Mouse (Mus musculus) ES-E14 (cell line): ENCODE results near the gene Uri1. TPM values are rescaled to one million over a fixed set of nuclear protein-coding genes. Genes with fewer than 3 reads are reported as not detected.

Experiments used
- DNase-seq: peaks from one replicate; pipeline ENCODE4 v3.0.0-alpha.2; 2013; ENCODE audit warnings: low read depth, low spot score
- H3K27ac ChIP-seq: 2 replicates; pipeline ENCODE4 v1.5.1; 2012; ENCODE audit warnings: low read depth, mild to moderate bottlenecking, low read length, moderate library complexity, mixed read lengths; ENCODE audit not compliant: poor library complexity, insufficient read depth, severe bottlenecking
- H3K36me3 ChIP-seq: 2 replicates; pipeline ENCODE4 v1.6.1; 2012; ENCODE audit warnings: mild to moderate bottlenecking, low read length, moderate library complexity, mixed read lengths; ENCODE audit not compliant: control insufficient read depth, poor library complexity, insufficient read depth, severe bottlenecking
- H3K4me1 ChIP-seq, 2 experiments: fragments of 150-350 bp in 1 of 2; sonication (generic) in 1 of 2; 2 replicates each; pipeline ENCODE4 v1.6.1; 2012; ENCODE audit warnings: low read length in 2 of 2, mild to moderate bottlenecking in 1 of 2, mixed read lengths in 1 of 2; ENCODE audit not compliant: control insufficient read depth in 2 of 2, insufficient read depth in 2 of 2, poor library complexity in 1 of 2
- H3K4me3 ChIP-seq, 2 experiments: fragments of 150-350 bp in 1 of 2; sonication (generic) in 1 of 2; 2 replicates each; pipeline ENCODE4 v1.5.1; 2012; ENCODE audit warnings: low read length in 2 of 2, low read depth in 1 of 2, mild to moderate bottlenecking in 1 of 2, mixed read lengths in 1 of 2; ENCODE audit not compliant: insufficient read depth in 1 of 2, poor library complexity in 1 of 2, severe bottlenecking in 1 of 2
- H3K9ac ChIP-seq: 2 replicates; pipeline ENCODE4 v1.6.1; 2012; ENCODE audit warnings: low read depth, mild to moderate bottlenecking, low read length, mixed read lengths; ENCODE audit not compliant: poor library complexity, insufficient read depth, severe bottlenecking
- H3K9me3 ChIP-seq: fragments of 150-350 bp; sonication (generic); 2 replicates; pipeline ENCODE4 v1.6.1; 2012; ENCODE audit warnings: low read depth, mild to moderate bottlenecking, low read length; ENCODE audit not compliant: control insufficient read depth, insufficient read depth
- CHD2 ChIP-seq: IDR thresholded peaks from 2 replicates; pipeline ENCODE4 v1.6.1; 2014; ENCODE audit warnings: mild to moderate bottlenecking, low read depth, low read length, inconsistent platforms
- HCFC1 ChIP-seq: IDR thresholded peaks from 2 replicates; pipeline ENCODE4 v1.6.1; 2012; ENCODE audit warnings: low read length, inconsistent platforms, borderline replicate concordance; ENCODE audit not compliant: insufficient read depth
- MAFK ChIP-seq: IDR thresholded peaks from 2 replicates; pipeline ENCODE4 v1.6.1; 2014; ENCODE audit warnings: mild to moderate bottlenecking, low read depth, low read length, inconsistent platforms; ENCODE audit not compliant: insufficient read depth
- ZC3H11A ChIP-seq: IDR thresholded peaks from 2 replicates; pipeline ENCODE4 v1.6.1; 2012; ENCODE audit warnings: low read depth, mild to moderate bottlenecking, inconsistent platforms, low read length, borderline replicate concordance
- ZNF384 ChIP-seq: IDR thresholded peaks from 2 replicates; pipeline ENCODE4 v1.6.1; 2012; ENCODE audit warnings: low read depth, low read length, inconsistent platforms
- in situ Hi-C, 2 experiments: fragments of 600-800 bp; cut with MboI; formaldehyde crosslinking; loops; one replicate each; pipeline ENCODE4 v1.15.1; 2025; ENCODE audit warnings: low sequenced_read_pairs in 2 of 2, inconsistent platforms in 1 of 2; ENCODE audit not compliant: unreplicated experiment in 2 of 2
- total RNA-seq: library from RNA; depleted of rRNA; stranded (reverse); fragments of 300-350 nt; gene quantifications from 2 replicates; pipeline ENCODE4 v1.2.3, GENCODE M21; 2012

The Uri1 gene
- total RNA-seq, 1 experiment: 68.4 TPM

- H3K4me1 ChIP-seq: no peaks in the 10 kb centered on the region
- TF ChIP-seq MAFK: no peak
- TF ChIP-seq HCFC1: no peak
- TF ChIP-seq CHD2: no peak
- no peak for TF ChIP-seq ZC3H11A
- TF ChIP-seq ZNF384: no peak
- no peak overlapping the region for H3K4me3 ChIP-seq
- no peak for DNase-seq
- in situ Hi-C loops: no loop called here
- H3K9ac ChIP-seq: no peak overlapping the region
- no peaks in the 10 kb centered on the region for H3K36me3 ChIP-seq
- H3K9me3 ChIP-seq: no peaks in the 10 kb centered on the region
- H3K27ac ChIP-seq: no peak overlapping the region
These were observed 30.9 kb upstream of the Uri1 start for GRCm38 (mm10) chr7:38054246-38054645.

DNA sequence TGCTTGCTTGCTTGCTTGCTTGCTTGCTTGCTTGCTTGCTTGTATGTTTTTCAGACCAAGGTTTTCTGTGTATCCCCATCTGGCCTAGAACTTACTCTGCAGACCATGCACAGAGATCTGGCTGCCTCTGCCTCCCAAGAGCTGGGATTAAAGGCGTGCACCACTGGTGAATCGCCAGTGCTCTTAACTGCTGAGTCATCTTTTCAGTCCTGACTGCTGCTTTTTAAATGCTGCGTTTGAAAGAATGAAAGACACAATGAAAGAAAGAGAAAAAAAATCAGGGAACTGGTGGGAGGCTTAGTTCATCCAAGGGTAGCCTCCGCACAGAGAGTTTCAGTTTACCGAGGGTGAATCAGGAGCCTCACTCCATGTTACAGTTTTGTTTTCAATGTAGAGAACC lies 23.9 kb upstream of the Uri1 start:
- no peak overlapping the region for H3K4me3 ChIP-seq
- TF ChIP-seq ZNF384 (no peak), HCFC1 (no peak), ZC3H11A (no peak), MAFK (peak; percentile 94), CHD2 (no peak)
- DNase-seq: no peak
- in situ Hi-C loops: no loop called here
- no peaks in the 10 kb centered on the region for H3K9me3 ChIP-seq
- no peak overlapping the region; the same call in 1 of the 2 replicates for H3K27ac ChIP-seq
- peaks cover 2 to 10% of the 10 kb centered on the region in 2 experiments; a peak in 2 of 4 replicates for H3K4me1 ChIP-seq
- H3K9ac ChIP-seq: no peak overlapping the region
- no peaks in the 10 kb centered on the region for H3K36me3 ChIP-seq

GRCm38 (mm10) chr7:38041244-38041643 lies 17.9 kb upstream of the Uri1 start:
- in situ Hi-C loops: no loop called here
- Histone ChIP-seq H3K9ac (no peak overlapping the region), H3K9me3 (no peaks in the 10 kb centered on the region), H3K36me3 (no peaks in the 10 kb centered on the region), H3K27ac (no peak overlapping the region), H3K4me1 (peaks cover 0 to 16% of the 10 kb centered on the region in 2 experiments; a peak in 1 of 4 replicates), H3K4me3 (no peak overlapping the region)
- TF ChIP-seq MAFK: no peak
- DNase-seq: no peak

DNA sequence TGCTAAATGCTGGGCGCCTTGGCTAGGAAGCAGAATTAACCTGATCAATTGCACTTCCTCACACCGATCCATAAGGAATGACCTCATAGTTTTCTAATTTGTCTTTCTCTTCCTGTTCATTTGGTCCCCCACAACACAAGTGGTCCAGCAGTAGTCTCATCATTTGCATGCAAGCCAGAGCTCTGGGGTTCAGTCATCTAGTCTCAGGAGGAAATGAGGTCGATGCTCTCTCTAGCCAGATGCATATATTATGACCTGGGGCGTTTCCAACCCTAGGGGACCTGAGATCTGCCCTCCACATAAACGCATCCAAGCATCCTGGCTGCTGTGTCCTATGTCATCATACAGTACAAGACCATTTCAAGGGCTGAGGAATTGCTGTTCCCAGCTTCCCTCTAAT lies 14.2 kb upstream of the Uri1 start:
- Histone ChIP-seq H3K27ac (no peak overlapping the region), H3K4me3 (no peak overlapping the region), H3K36me3 (no peaks in the 10 kb centered on the region), H3K9ac (no peak overlapping the region), H3K9me3 (no peaks in the 10 kb centered on the region), H3K4me1 (peaks cover 0 to 19% of the 10 kb centered on the region in 2 experiments; a peak in 1 of 4 replicates)
- in situ Hi-C loops: no loop called here
- DNase-seq: no peak
- TF ChIP-seq CHD2 (no peak), MAFK (no peak), HCFC1 (no peak), ZC3H11A (no peak)

DNA sequence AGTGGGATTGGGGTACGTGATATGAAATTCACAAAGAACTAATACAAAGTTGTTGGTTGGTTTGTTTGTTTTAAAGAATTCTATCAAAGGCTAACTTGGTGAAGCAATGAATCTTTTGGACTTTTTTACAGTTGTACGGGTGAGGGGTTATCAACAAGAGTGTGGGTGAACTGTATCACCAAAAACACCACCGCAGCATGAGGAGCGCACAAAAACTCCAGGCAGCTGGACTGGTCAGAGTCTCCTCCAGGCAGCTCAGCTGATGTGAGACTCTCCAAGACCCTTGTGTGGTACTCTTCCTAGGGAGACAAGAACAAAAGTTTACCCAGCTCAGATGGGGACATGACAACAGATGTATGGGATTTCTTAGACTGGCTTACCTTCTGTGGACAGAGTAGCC lies 7.8 kb upstream of the Uri1 start:
- peak overlapping the region; percentile 60 for H3K9ac ChIP-seq
- in situ Hi-C loops: no loop called here
- H3K4me3 ChIP-seq: no peak overlapping the region
- H3K9me3 ChIP-seq: no peaks in the 10 kb centered on the region
- TF ChIP-seq ZC3H11A: no peak
- TF ChIP-seq HCFC1: no peak
- TF ChIP-seq ZNF384: no peak
- no peak for TF ChIP-seq CHD2
- TF ChIP-seq MAFK: no peak
- H3K27ac ChIP-seq: peak overlapping the region; percentile 93
- peaks cover 17 to 22% of the 10 kb centered on the region in 2 experiments for H3K4me1 ChIP-seq
- no peaks in the 10 kb centered on the region for H3K36me3 ChIP-seq
- DNase-seq: no peak
